Mouse (Mus musculus) limb, embryonic 11.5 days (tissue): ENCODE measurements at regions not wholly inside any gene's neighbourhood (a gene's known extent, or its start where the extent isn't known, plus 50 kb on each side); places are given as distances from the start of the nearest gene placed in this dataset.

ENCODE experiments used
- ATAC-seq: fragments of 200-750 bp; cut with Nextera tagmentation; 2 replicates; pipeline ENCODE4 v1.8.0; 2017; ENCODE audit warnings: low read depth; ENCODE audit not compliant: insufficient number of reproducible peaks, low FRiP score, low TSS enrichment
- DNase-seq: peaks from one replicate; pipeline ENCODE4 v3.0.0-alpha.2; 2015; ENCODE audit warnings: low spot score
- H3K27ac ChIP-seq: fragments of 300-500 bp; sonication (generic); replicated peaks from 2 replicates; pipeline ENCODE4 v1.5.1; 2014; ENCODE audit warnings: low read depth, mild to moderate bottlenecking, low read length
- H3K27me3 ChIP-seq: fragments of 300-500 bp; sonication (generic); 2 replicates; pipeline ENCODE4 v1.6.1; 2014; ENCODE audit warnings: mild to moderate bottlenecking, low read length, mixed read lengths; ENCODE audit not compliant: control insufficient read depth, insufficient read depth
- H3K36me3 ChIP-seq: fragments of 300-500 bp; sonication (generic); 2 replicates; pipeline ENCODE4 v1.6.1; 2014; ENCODE audit warnings: mild to moderate bottlenecking, low read length, moderate library complexity, mixed read lengths; ENCODE audit not compliant: control insufficient read depth, insufficient read depth
- H3K4me1 ChIP-seq: fragments of 300-500 bp; sonication (generic); 2 replicates; pipeline ENCODE4 v1.6.1; 2014; ENCODE audit warnings: low read length, mixed read lengths; ENCODE audit not compliant: control insufficient read depth, insufficient read depth
- H3K4me2 ChIP-seq: fragments of 300-500 bp; sonication (generic); 2 replicates; pipeline ENCODE4 v1.6.1; 2014; ENCODE audit warnings: low read depth, mild to moderate bottlenecking, moderate library complexity; ENCODE audit not compliant: severe bottlenecking
- H3K4me3 ChIP-seq: fragments of 300-500 bp; sonication (generic); 2 replicates; pipeline ENCODE4 v1.5.1; 2014; ENCODE audit warnings: low read depth, low read length
- H3K9ac ChIP-seq: fragments of 300-500 bp; sonication (generic); 2 replicates; pipeline ENCODE4 v1.6.1; 2014; ENCODE audit warnings: mild to moderate bottlenecking, low read length
- H3K9me3 ChIP-seq: fragments of 300-500 bp; sonication (generic); 2 replicates; pipeline ENCODE4 v1.6.1; 2016; ENCODE audit warnings: low read length; ENCODE audit not compliant: control insufficient read depth
- WGBS: fragments of 180-500 bp; shearing (Covaris S2); extraction: QIAGEN DNeasy Blood & Tissue Kit; methylation state at CpG from one replicate; pipeline ENCODE4 v1.1.7; 2014; 5-methylcytosine and 5-hydroxymethylcytosine counted together

GRCm38 (mm10) chr13:38740066-38740465 lies 81.2 kb upstream of the Eef1e1 start:
- no peaks in the 10 kb centered on the region for H3K27me3 ChIP-seq
- no peaks in the 10 kb centered on the region for H3K36me3 ChIP-seq
- no peak overlapping the region for H3K27ac ChIP-seq
- DNase-seq (no peak), ATAC-seq (no peak)
- H3K9me3 ChIP-seq, result no peaks in the 10 kb centered on the region
- H3K4me2 ChIP-seq, result no peak overlapping the region
- no peaks in the 10 kb centered on the region for H3K4me1 ChIP-seq
- H3K4me3 ChIP-seq, result no peak overlapping the region
- WGBS, result 92% methylated on average over 8 of the region's 8 CpGs
- no peak overlapping the region for H3K9ac ChIP-seq

GRCm38 (mm10) chr13:38736361-38737035 lies 77.6 kb upstream of the Eef1e1 start:
- Histone ChIP-seq H3K27ac (no peak overlapping the region), H3K27me3 (no peaks in the 10 kb centered on the region), H3K4me1 (no peaks in the 10 kb centered on the region), H3K9ac (no peak overlapping the region), H3K4me3 (no peak overlapping the region), H3K4me2 (no peak overlapping the region), H3K36me3 (no peaks in the 10 kb centered on the region), H3K9me3 (no peaks in the 10 kb centered on the region)
- ATAC-seq (no peak), DNase-seq (no peak)
- 97% methylated on average over 4 of the region's 4 CpGs for WGBS

DNA sequence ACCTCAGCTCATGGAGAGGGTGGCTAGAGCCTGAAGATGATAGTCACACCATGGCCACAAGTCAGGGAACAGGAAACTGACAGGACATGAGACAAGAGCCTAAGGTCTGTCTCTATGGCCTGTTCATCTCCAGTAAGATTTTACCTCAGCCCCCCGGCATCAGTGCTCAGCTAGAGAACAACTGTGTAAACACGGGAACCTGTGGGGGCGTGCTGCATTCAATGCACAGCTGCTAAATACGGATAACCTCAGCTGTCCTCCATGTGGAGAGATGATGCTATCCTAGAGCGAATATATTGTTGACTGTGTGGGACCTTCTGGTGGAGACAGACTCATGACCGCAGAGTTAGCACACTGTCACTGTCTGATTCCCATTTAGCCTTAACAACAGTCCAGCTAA lies 76.4 kb upstream of the Eef1e1 start:
- no peaks in the 10 kb centered on the region for H3K36me3 ChIP-seq
- DNase-seq (no peak), ATAC-seq (no peak)
- H3K9me3 ChIP-seq, result no peaks in the 10 kb centered on the region
- WGBS, result 90% methylated on average over 6 of the region's 6 CpGs
- H3K4me2 ChIP-seq, result no peak overlapping the region
- H3K9ac ChIP-seq, result no peak overlapping the region
- H3K4me3 ChIP-seq, result no peak overlapping the region
- no peaks in the 10 kb centered on the region for H3K27me3 ChIP-seq
- H3K27ac ChIP-seq, result no peak overlapping the region
- H3K4me1 ChIP-seq, result no peaks in the 10 kb centered on the region

GRCm38 (mm10) chr13:38733246-38733645 lies 74.4 kb upstream of the Eef1e1 start:
- H3K9ac ChIP-seq, result no peak overlapping the region
- no peak overlapping the region for H3K4me2 ChIP-seq
- H3K9me3 ChIP-seq, result no peaks in the 10 kb centered on the region
- H3K27me3 ChIP-seq, result no peaks in the 10 kb centered on the region
- H3K27ac ChIP-seq, result no peak overlapping the region
- DNase-seq (no peak), ATAC-seq (no peak)
- H3K4me1 ChIP-seq, result no peaks in the 10 kb centered on the region
- no peaks in the 10 kb centered on the region for H3K36me3 ChIP-seq
- WGBS, result 87% methylated on average over 4 of the region's 4 CpGs
- no peak overlapping the region for H3K4me3 ChIP-seq

DNA sequence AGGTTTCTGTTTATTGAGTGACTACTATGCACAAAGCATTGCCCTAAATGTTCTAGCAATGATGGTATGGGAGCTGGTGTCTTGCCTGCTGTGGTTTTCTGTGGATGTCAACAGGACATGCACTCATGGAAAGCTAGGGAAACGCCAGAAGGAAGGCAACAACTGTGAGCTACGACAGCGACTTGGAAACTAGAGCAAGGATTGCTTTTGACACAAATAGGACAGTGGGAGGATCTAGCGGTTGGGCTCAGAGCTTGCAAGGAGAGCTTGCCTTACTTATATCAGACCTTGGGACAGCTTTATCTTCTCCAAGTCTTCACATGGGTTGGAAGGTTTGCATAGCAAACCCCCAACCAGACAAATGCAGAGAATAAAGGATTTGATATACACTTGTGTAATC lies 66.6 kb upstream of the Eef1e1 start:
- ATAC-seq (no peak), DNase-seq (no peak)
- H3K4me1 ChIP-seq, result no peaks in the 10 kb centered on the region
- H3K27ac ChIP-seq, result no peak overlapping the region
- no peaks in the 10 kb centered on the region for H3K36me3 ChIP-seq
- H3K4me3 ChIP-seq, result no peak overlapping the region
- no peaks in the 10 kb centered on the region for H3K9me3 ChIP-seq
- H3K27me3 ChIP-seq, result no peaks in the 10 kb centered on the region
- no peak overlapping the region for H3K4me2 ChIP-seq
- WGBS, result 82% methylated on average over 4 of the region's 4 CpGs
- H3K9ac ChIP-seq, result no peak overlapping the region

- no peaks in the 10 kb centered on the region for H3K27me3 ChIP-seq
- WGBS, result 91% methylated on average over 3 of the region's 3 CpGs
Observed at GRCm38 (mm10) chr13:38721166-38721565, 62.3 kb upstream of the Eef1e1 start.

DNA sequence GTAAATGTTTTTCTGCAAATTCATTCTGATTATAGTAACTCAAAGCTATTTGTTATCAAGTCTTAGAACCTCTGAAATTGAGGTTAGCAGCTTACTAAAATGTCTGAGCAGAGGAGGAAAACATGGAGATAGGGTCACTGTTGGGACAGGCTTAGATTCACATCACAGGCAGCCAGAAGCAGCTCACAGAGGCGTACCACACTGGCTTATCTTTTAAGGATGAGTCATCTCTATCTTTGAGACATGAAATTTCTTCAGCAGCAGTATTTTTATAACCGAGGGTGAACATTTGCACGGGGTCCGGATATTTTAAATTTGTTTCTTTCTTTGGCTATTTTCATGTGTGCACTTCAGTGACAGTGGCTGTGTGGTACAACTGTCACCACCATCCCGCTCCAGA lies 56.0 kb upstream of the Eef1e1 start:
- Histone ChIP-seq H3K27ac (no peak overlapping the region), H3K27me3 (no peaks in the 10 kb centered on the region), H3K4me2 (no peak overlapping the region), H3K36me3 (no peaks in the 10 kb centered on the region), H3K9ac (no peak overlapping the region), H3K4me3 (no peak overlapping the region), H3K4me1 (no peaks in the 10 kb centered on the region), H3K9me3 (no peaks in the 10 kb centered on the region)
- ATAC-seq (no peak), DNase-seq (no peak)
- 92% methylated on average over 5 of the region's 5 CpGs for WGBS

More at GRCm38 (mm10) chr13:38721166-38721565, 62.3 kb upstream of the Eef1e1 start:
- H3K4me3 ChIP-seq, result no peak overlapping the region
- H3K9me3 ChIP-seq, result no peaks in the 10 kb centered on the region
- no peak overlapping the region for H3K27ac ChIP-seq
- H3K4me2 ChIP-seq, result no peak overlapping the region
- no peaks in the 10 kb centered on the region for H3K4me1 ChIP-seq
- ATAC-seq (no peak), DNase-seq (no peak)
- no peaks in the 10 kb centered on the region for H3K36me3 ChIP-seq
- H3K9ac ChIP-seq, result no peak overlapping the region
